Mouse (Mus musculus) ES-Bruce4 (cell line): ENCODE measurements around the gene Ufsp1.

Experiments
- CTCF ChIP-seq: IDR thresholded peaks from one replicate; pipeline ENCODE4 v1.8.1; 2011; ENCODE audit warnings: low read depth, low read length
- POLR2A ChIP-seq: IDR thresholded peaks from one replicate; pipeline ENCODE4 v1.8.1; 2011; ENCODE audit warnings: low read length; ENCODE audit not compliant: insufficient read depth

GRCm38 (mm10) chr5:137343412-137343811 is 49.0 kb downstream of the Ufsp1 start:
- no peak for TF ChIP-seq CTCF
- TF ChIP-seq POLR2A, result no peak
